Mouse (Mus musculus): ENCODE measurements around the gene Pak4. TPM values are rescaled to one million over a fixed set of nuclear protein-coding genes. Genes with fewer than 3 reads are reported as not detected.

Pak4 gene
- polyA plus RNA-seq, 1 experiment: 20.0 TPM

- Histone ChIP-seq H3K9me3 (ENCODE audit: control insufficient read depth, low read length) (no peaks in the 10 kb centered on the region), H3K36me3 (ENCODE audit: control insufficient read depth) (peaks cover 88% of the 10 kb centered on the region), H3K27me3 (ENCODE audit: control insufficient read depth) (no peaks in the 10 kb centered on the region), H3K4me3 (replicated peaks) (no peak overlapping the region), H3K4me1 (ENCODE audit: control insufficient read depth) (peaks cover 71% of the 10 kb centered on the region)
- TF ChIP-seq TAL1 (IDR thresholded peaks at IDR 0.05; ENCODE audit: low read length) (no peak), GATA1 (IDR thresholded peaks at IDR 0.05; ENCODE audit: low read length) (no peak)
Observed at GRCm38 (mm10) chr7:28570982-28571682, 26.9 kb downstream of the Pak4 start.

- no peak for TF ChIP-seq GATA1 (IDR thresholded peaks at IDR 0.05; ENCODE audit: low read length)
- TF ChIP-seq TAL1 (IDR thresholded peaks at IDR 0.05; ENCODE audit: low read length): no peak
- H3K4me3 ChIP-seq (replicated peaks): no peak overlapping the region
- H3K36me3 ChIP-seq (ENCODE audit: control insufficient read depth): peaks cover 88% of the 10 kb centered on the region
- H3K27me3 ChIP-seq (ENCODE audit: control insufficient read depth): no peaks in the 10 kb centered on the region
- peaks cover 64% of the 10 kb centered on the region for H3K4me1 ChIP-seq (ENCODE audit: control insufficient read depth)
- H3K9me3 ChIP-seq (ENCODE audit: control insufficient read depth, low read length): no peaks in the 10 kb centered on the region
Observed at GRCm38 (mm10) chr7:28570291-28570981, 27.5 kb downstream of the Pak4 start.

DNA sequence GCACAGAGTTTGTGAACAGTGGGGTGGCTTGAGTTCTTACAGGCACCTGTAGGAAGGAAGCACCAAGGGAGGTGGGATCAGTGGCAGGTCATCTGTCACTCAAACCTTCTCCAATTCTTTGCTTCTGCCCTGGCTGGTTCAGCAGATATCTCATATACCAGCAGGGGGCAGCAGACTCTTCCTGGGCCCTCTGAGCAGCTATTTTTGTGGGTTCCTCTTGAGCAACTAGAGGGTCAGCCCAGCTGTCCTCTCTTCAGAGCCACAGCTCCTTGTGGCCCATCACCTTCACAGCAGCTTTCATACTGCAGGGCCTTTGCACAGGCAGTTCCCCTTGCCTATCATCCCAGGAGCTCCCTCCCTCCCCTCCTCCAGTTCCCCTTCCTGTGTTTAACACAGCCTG lies 29.7 kb downstream of the Pak4 start:
- Histone ChIP-seq H3K36me3 (ENCODE audit: control insufficient read depth) (peaks cover 88% of the 10 kb centered on the region), H3K9me3 (ENCODE audit: control insufficient read depth, low read length) (no peaks in the 10 kb centered on the region), H3K4me3 (replicated peaks) (no peak overlapping the region), H3K27me3 (ENCODE audit: control insufficient read depth) (no peaks in the 10 kb centered on the region), H3K4me1 (ENCODE audit: control insufficient read depth) (peaks cover 42% of the 10 kb centered on the region)
- TF ChIP-seq GATA1 (IDR thresholded peaks at IDR 0.05; ENCODE audit: low read length): no peak
- no peak for TF ChIP-seq TAL1 (IDR thresholded peaks at IDR 0.05; ENCODE audit: low read length)

DNA sequence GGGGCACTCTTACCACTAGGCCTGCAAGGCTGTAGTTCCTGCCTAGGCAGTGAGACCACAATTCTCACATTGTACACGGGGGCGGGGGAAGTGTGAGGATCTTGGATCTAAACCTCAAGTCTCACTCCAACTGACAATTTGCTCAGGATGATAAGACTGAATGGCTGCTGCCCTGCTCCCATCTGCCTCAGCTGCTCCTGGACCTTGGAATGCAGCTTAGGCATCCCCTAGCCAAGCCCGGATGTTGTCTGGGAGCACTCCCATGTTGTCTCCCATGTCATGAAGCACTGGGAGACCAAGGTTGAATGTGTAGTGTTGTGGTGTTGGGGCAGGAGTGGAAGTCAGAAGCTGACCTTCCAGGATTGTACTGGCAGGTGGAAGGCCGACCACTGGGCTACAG lies 30.4 kb downstream of the Pak4 start:
- H3K27me3 ChIP-seq (ENCODE audit: control insufficient read depth): no peaks in the 10 kb centered on the region
- peaks cover 35% of the 10 kb centered on the region for H3K4me1 ChIP-seq (ENCODE audit: control insufficient read depth)
- TF ChIP-seq TAL1 (IDR thresholded peaks at IDR 0.05; ENCODE audit: low read length) (no peak), GATA1 (IDR thresholded peaks at IDR 0.05; ENCODE audit: low read length) (no peak)
- no peaks in the 10 kb centered on the region for H3K9me3 ChIP-seq (ENCODE audit: control insufficient read depth, low read length)
- H3K4me3 ChIP-seq (replicated peaks): no peak overlapping the region
- peaks cover 88% of the 10 kb centered on the region for H3K36me3 ChIP-seq (ENCODE audit: control insufficient read depth)

- H3K36me3 ChIP-seq (ENCODE audit: control insufficient read depth): peaks cover 99% of the 10 kb centered on the region
- H3K4me1 ChIP-seq (ENCODE audit: control insufficient read depth): peaks cover 15% of the 10 kb centered on the region
- TF ChIP-seq GATA1 (IDR thresholded peaks at IDR 0.05; ENCODE audit: low read length): no peak
- no peak for TF ChIP-seq TAL1 (IDR thresholded peaks at IDR 0.05; ENCODE audit: low read length)
- H3K4me3 ChIP-seq (replicated peaks): no peak overlapping the region
- no peaks in the 10 kb centered on the region for H3K27me3 ChIP-seq (ENCODE audit: control insufficient read depth)
- H3K9me3 ChIP-seq (ENCODE audit: control insufficient read depth, low read length): no peaks in the 10 kb centered on the region
Observed at GRCm38 (mm10) chr7:28565407-28565806, 32.6 kb downstream of the Pak4 start.

DNA sequence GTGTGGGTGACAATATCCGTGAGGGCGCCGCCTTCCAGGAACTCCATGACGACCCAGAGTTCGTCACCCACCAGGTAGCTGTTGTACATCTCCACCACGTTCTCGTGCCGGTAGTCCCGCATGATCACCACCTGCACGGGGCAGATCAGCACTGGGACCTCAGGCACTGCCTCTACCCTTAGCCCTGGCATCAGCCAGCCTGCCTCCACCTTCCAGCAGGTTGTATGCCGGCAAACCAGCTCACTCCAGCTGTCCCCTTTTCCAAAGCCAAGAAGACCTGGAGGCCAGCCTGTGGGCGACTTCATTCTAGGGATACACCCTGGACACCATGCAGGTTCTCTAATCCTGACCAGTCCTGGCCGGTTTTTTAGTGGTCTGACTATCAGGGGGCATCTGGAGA lies 35.0 kb downstream of the Pak4 start:
- H3K4me1 ChIP-seq (ENCODE audit: control insufficient read depth): peaks cover 8% of the 10 kb centered on the region
- peaks cover 97% of the 10 kb centered on the region for H3K36me3 ChIP-seq (ENCODE audit: control insufficient read depth)
- no peak overlapping the region for H3K4me3 ChIP-seq (replicated peaks)
- H3K9me3 ChIP-seq (ENCODE audit: control insufficient read depth, low read length): no peaks in the 10 kb centered on the region
- no peak for TF ChIP-seq TAL1 (IDR thresholded peaks at IDR 0.05; ENCODE audit: low read length)
- no peaks in the 10 kb centered on the region for H3K27me3 ChIP-seq (ENCODE audit: control insufficient read depth)

DNA sequence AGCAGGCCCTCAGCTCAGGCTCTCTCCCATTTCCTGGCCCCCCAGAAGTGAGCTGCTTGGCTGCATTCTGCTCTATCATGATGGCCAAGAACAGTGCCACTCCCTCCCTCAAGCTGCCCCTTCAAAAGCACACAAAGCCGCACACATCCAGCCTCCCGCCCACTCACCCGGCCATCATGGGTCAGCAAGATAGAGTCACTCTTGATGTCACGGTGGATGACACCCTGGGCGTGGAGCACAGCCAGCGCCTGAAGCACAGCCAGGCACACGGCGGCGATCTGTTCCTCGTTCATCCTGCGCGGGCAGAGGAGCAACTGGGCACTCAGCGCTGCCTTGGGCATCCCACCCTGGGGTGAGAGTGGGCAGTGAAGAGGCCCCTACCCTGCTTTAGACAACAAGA lies 35.6 kb downstream of the Pak4 start:
- H3K36me3 ChIP-seq (ENCODE audit: control insufficient read depth): peaks cover 95% of the 10 kb centered on the region

GRCm38 (mm10) chr7:28561967-28562366 lies 36.0 kb downstream of the Pak4 start:
- TF ChIP-seq TAL1 (IDR thresholded peaks at IDR 0.05; ENCODE audit: low read length): no peak
- Histone ChIP-seq H3K4me3 (replicated peaks) (no peak overlapping the region), H3K36me3 (ENCODE audit: control insufficient read depth) (peaks cover 93% of the 10 kb centered on the region), H3K9me3 (ENCODE audit: control insufficient read depth, low read length) (no peaks in the 10 kb centered on the region), H3K27me3 (ENCODE audit: control insufficient read depth) (no peaks in the 10 kb centered on the region), H3K4me1 (ENCODE audit: control insufficient read depth) (peaks cover 12% of the 10 kb centered on the region)

More for the DNA sequence above, 35.6 kb downstream of the Pak4 start:
- Histone ChIP-seq H3K27me3 (ENCODE audit: control insufficient read depth) (no peaks in the 10 kb centered on the region), H3K9me3 (ENCODE audit: control insufficient read depth, low read length) (no peaks in the 10 kb centered on the region), H3K4me1 (ENCODE audit: control insufficient read depth) (peaks cover 11% of the 10 kb centered on the region), H3K4me3 (replicated peaks) (no peak overlapping the region)
- TF ChIP-seq GATA1 (IDR thresholded peaks at IDR 0.05; ENCODE audit: low read length) (no peak), TAL1 (IDR thresholded peaks at IDR 0.05; ENCODE audit: low read length) (no peak)

- H3K4me3 ChIP-seq (replicated peaks): no peak overlapping the region
- H3K36me3 ChIP-seq (ENCODE audit: control insufficient read depth): peaks cover 82% of the 10 kb centered on the region
- H3K4me1 ChIP-seq (ENCODE audit: control insufficient read depth): peaks cover 13% of the 10 kb centered on the region
- H3K27me3 ChIP-seq (ENCODE audit: control insufficient read depth): no peaks in the 10 kb centered on the region
- no peaks in the 10 kb centered on the region for H3K9me3 ChIP-seq (ENCODE audit: control insufficient read depth, low read length)
- no peak for TF ChIP-seq GATA1 (IDR thresholded peaks at IDR 0.05; ENCODE audit: low read length)
- no peak for TF ChIP-seq TAL1 (IDR thresholded peaks at IDR 0.05; ENCODE audit: low read length)
Observed at GRCm38 (mm10) chr7:28560856-28561255, 37.1 kb downstream of the Pak4 start.
